26 mouse cellular contexts compared by ENCODE assay signal in genomic region chr9:22820646-22821185, GRCm38 (mm10).
DNase-seq lines count a peak whose midpoint lies in the region; ATAC-seq lines count a peak whose summit lies in the region.
"Had no signal": no experiment of that assay in that cellular context is flagged by ENCODE, and none has a peak within 500 bp of the region (broad histone marks: within the 10 kb centered on the region; RNA-seq: fewer than 3 reads in every experiment).

No protein-coding gene starts in this region.

- no peaks in the 10 kb centered on the region for H3K9me3 ChIP-seq in lung, embryonic 15.5 days
- no peaks in the 10 kb centered on the region for H3K9me3 ChIP-seq in midbrain, embryonic 13.5 days
- no peaks in the 10 kb centered on the region for H3K9me3 ChIP-seq in midbrain, embryonic 16.5 days (replicated peaks; ENCODE audit: control insufficient read depth, low read length, poor library complexity, severe bottlenecking)
- H3K9me3 ChIP-seq: forebrain, embryonic 15.5 days; heart, embryonic 10.5 days; heart, embryonic 15.5 days; hindbrain, embryonic 13.5 days; liver, embryonic 12.5 days; neural tube, embryonic 13.5 days had no signal

- H3K4me3 ChIP-seq in lung, embryonic 15.5 days = no peak overlapping the region
- H3K4me3 ChIP-seq in midbrain, embryonic 13.5 days (replicated peaks) = no peak overlapping the region
- H3K4me3 ChIP-seq in midbrain, embryonic 16.5 days (ENCODE audit: low read depth, low read length) = no peak overlapping the region
- H3K4me3 ChIP-seq: forebrain, embryonic 15.5 days; heart, embryonic 10.5 days; heart, embryonic 15.5 days; hindbrain, embryonic 13.5 days; liver, embryonic 12.5 days; neural tube, embryonic 13.5 days had no signal

- no peak overlapping the region for H3K27ac ChIP-seq in lung, embryonic 15.5 days
- no peak overlapping the region for H3K27ac ChIP-seq in midbrain, embryonic 13.5 days
- H3K27ac ChIP-seq in midbrain, embryonic 16.5 days (ENCODE audit: low read length) = no peak overlapping the region
- H3K27ac ChIP-seq: forebrain, embryonic 15.5 days; heart, embryonic 10.5 days; heart, embryonic 15.5 days; hindbrain, embryonic 13.5 days; kidney, postnatal 0 days; liver, embryonic 12.5 days; neural tube, embryonic 13.5 days had no signal

- H3K4me1 ChIP-seq in lung, embryonic 15.5 days = peaks cover 14% of the 10 kb centered on the region; the same call in 1 of the 2 replicates
- peaks cover 12% of the 10 kb centered on the region for H3K4me1 ChIP-seq in midbrain, embryonic 13.5 days (replicated peaks)
- H3K4me1 ChIP-seq in midbrain, embryonic 16.5 days (ENCODE audit: control insufficient read depth, insufficient read depth, low read length) = no peaks in the 10 kb centered on the region

- DNase-seq in lung, adult 18-20 months = no peak
- peak; percentile 33 for DNase-seq in embryo, embryonic 10 days (ENCODE audit: low spot score)
- DNase-seq in adrenal gland, postnatal 4 days (ENCODE audit: low spot score in 2 of 2) = no peak
- DNase-seq in urinary bladder, postnatal 36 days (ENCODE audit: low spot score in 2 of 2) = no peak
- DNase-seq: adrenal gland, adult 8-10 months; cerebellum, adult 9-10 months; gastrocnemius, postnatal 25 days; heart, adult 11 months; kidney, adult 8-10 months; kidney, postnatal 4 days; layer of hippocampus, postnatal 36 days; left cerebral cortex, postnatal 4 days; liver, postnatal 0 days; right cerebral cortex, postnatal 4 days; thymus, postnatal 4 days had no signal

- no peaks in the 10 kb centered on the region for H3K36me3 ChIP-seq in lung, embryonic 15.5 days
- no peaks in the 10 kb centered on the region for H3K36me3 ChIP-seq in midbrain, embryonic 13.5 days
- H3K36me3 ChIP-seq in midbrain, embryonic 16.5 days (ENCODE audit: control insufficient read depth, insufficient read depth, low read length) = no peaks in the 10 kb centered on the region
- H3K36me3 ChIP-seq: forebrain, embryonic 15.5 days; heart, embryonic 10.5 days; heart, embryonic 15.5 days; hindbrain, embryonic 13.5 days; liver, embryonic 12.5 days; neural tube, embryonic 13.5 days had no signal

- peak; percentile 68; the same call in 1 of the 2 replicates for ATAC-seq in lung, embryonic 15.5 days (ENCODE audit: borderline replicate concordance, extremely low read depth, low FRiP score, low TSS enrichment)
- 0 out of 2 replicates have a peak, but pooled peaks have one; percentile 25 for ATAC-seq in midbrain, embryonic 13.5 days
- no peak for ATAC-seq in midbrain, embryonic 16.5 days
- ATAC-seq: forebrain, embryonic 15.5 days; intestine, embryonic 16.5 days; liver, embryonic 12.5 days; liver, postnatal 0 days had no signal

- WGBS in lung, embryonic 15.5 days = 14% methylated on average over 6 of the region's 6 CpGs
- WGBS in midbrain, embryonic 13.5 days = 21% methylated on average over 6 of the region's 6 CpGs
- WGBS in midbrain, embryonic 16.5 days = 21% methylated on average over 6 of the region's 6 CpGs

- H3K4me2 ChIP-seq in lung, embryonic 15.5 days = no peak overlapping the region
- H3K4me2 ChIP-seq in midbrain, embryonic 13.5 days (replicated peaks) = no peak overlapping the region
- no peak overlapping the region for H3K4me2 ChIP-seq in midbrain, embryonic 16.5 days (ENCODE audit: low read length)
- H3K4me2 ChIP-seq: forebrain, embryonic 15.5 days; heart, embryonic 15.5 days; hindbrain, embryonic 13.5 days; liver, embryonic 12.5 days; neural tube, embryonic 13.5 days had no signal

- H3K9ac ChIP-seq in lung, embryonic 15.5 days = no peak overlapping the region
- no peak overlapping the region for H3K9ac ChIP-seq in midbrain, embryonic 13.5 days (replicated peaks)
- no peak overlapping the region for H3K9ac ChIP-seq in midbrain, embryonic 16.5 days (ENCODE audit: low read depth, low read length)
- H3K9ac ChIP-seq: forebrain, embryonic 15.5 days; heart, embryonic 15.5 days; hindbrain, embryonic 13.5 days; liver, embryonic 12.5 days; liver, postnatal 0 days; neural tube, embryonic 13.5 days had no signal

- H3K27me3 ChIP-seq in lung, embryonic 15.5 days = no peaks in the 10 kb centered on the region
- no peaks in the 10 kb centered on the region for H3K27me3 ChIP-seq in midbrain, embryonic 13.5 days
- no peaks in the 10 kb centered on the region for H3K27me3 ChIP-seq in midbrain, embryonic 16.5 days (ENCODE audit: control insufficient read depth, insufficient read depth, low read depth, low read length)
- H3K27me3 ChIP-seq: heart, embryonic 15.5 days; liver, embryonic 12.5 days; neural tube, embryonic 13.5 days had no signal
